Mouse (Mus musculus) R1 (cell line): ENCODE measurements around the gene Cdkn1b.
A peak's percentile ranks its signal among the peaks of the same experiment; 100 is the strongest.

Source experiments
- DNase-seq: peaks from one replicate; pipeline ENCODE4 v3.0.0-alpha.2; 2018; ENCODE audit warnings: low read depth, low spot score

The Cdkn1b gene

GRCm38 (mm10) chr6:134968326-134968725 is 48.1 kb downstream of the Cdkn1b start:
- no peak for DNase-seq

- peak; percentile 63 for DNase-seq
Observed at GRCm38 (mm10) chr6:134969498-134969897, 49.3 kb downstream of the Cdkn1b start.

- DNase-seq = no peak
Observed at GRCm38 (mm10) chr6:134972096-134972495, 51.9 kb downstream of the Cdkn1b start.
